Mouse (Mus musculus): ENCODE data around the gene Rassf3.

Rassf3 gene

DNA sequence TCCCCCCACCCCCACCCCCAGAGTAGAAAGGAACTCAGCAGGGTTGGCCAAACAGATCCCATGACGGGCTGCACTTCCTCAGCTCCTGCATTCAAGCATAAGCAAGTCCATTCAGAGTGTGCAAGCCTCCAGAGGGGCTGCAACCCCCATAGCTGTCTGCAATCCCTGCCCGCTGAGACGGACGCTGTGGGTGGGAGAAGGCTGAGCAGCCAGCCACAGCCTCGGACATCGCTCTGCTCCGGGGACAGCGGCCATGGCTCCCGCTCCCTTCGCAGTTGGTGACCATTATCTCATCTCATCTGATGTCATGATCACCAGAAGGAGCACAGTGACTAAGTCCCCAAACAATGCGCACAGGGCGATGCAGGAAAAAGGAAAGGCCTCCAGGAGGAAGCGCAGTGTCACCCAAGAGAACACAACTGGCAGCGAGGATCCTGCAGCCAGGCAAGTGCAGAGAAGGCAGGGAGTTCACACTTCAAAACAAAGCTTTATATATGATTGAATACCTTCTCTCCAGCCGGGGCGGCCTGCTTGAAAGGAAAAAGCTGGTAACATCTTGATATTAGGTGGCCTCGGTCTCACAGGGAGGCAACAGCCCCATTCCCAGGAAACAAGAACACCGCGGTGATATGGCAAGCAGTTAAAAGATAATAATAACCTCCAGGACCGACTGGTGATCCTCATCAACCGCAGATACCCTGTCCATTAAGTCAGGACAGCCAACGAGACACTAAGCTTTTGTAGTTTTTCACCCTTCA is 14.6 kb downstream of the Rassf3 start:
- no peak for DNase-seq (ENCODE audit: low spot score in 2 of 2)

DNA sequence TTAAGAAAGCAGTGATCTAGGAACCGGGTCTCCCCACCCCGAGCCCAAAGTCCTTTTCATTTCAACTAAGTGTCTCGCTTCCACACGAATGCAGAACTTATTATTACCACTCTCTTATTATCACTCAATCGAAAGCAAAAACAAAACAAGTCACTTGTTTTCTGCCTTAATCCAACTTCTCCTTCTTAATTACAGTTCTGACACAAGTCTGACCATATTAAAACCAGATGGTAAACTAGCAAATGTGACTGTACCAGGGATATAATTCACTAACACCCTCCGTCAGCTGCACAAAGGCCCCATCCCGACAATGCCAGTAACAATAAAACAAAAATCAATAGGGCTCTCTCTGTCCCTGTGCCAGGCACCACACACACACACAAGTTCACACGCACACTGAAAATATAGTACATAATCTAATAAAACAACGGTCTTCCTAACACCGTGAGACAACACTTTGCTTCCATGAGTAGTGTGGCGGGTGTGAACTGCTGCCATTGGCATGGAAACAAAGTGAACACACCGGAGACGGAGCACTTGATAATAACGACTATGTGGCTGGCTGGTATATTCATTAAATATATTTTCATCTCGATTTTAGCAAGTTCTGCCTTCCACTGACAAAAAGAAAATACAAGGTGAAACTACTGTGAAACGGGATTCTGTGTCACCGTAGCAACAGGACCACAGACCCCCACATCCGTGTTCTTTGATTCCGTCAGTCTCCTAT is 16.9 kb downstream of the Rassf3 start:
- no peak for DNase-seq (ENCODE audit: low spot score in 2 of 2)

DNA sequence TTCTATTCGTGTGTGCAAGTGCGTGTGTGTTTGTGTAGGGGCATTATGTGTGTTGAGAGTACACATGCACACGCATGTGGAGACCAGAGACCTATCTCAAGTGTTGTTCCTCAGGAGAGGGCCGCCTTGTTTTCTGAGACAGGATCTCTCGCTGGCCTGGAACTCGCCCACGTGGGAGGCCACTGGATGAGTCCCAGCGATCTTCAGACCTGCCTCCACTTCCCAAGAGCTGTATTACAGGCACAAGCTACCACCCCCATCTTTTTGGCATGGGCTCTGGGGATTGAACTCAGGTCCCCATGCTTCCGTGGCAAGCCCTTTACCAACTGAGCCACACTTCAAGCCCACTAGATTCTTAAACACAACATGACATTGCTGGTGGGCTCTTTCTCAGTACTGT is 17.7 kb downstream of the Rassf3 start:
- DNase-seq (ENCODE audit: low spot score in 2 of 2) = no peak

DNA sequence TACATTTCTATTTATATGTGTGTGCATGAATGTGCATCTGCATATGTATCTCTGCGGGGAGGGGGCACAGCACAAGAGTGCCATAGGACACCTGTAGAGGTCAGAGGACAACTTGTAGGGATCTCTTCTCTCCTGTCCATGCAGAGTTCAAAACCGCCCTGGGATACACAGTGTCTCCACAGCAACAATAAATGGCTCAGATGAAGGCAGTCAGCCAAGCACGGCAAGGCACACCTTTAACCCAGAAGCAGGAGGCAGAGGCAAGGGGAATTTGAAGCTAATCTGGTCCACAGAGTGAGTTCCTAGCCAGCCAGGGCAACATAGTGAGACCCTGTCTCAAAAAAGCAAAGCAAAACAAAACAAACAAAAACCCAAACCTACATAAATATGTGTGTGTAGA is 18.8 kb downstream of the Rassf3 start:
- DNase-seq (ENCODE audit: low spot score in 2 of 2) = no peak

DNA sequence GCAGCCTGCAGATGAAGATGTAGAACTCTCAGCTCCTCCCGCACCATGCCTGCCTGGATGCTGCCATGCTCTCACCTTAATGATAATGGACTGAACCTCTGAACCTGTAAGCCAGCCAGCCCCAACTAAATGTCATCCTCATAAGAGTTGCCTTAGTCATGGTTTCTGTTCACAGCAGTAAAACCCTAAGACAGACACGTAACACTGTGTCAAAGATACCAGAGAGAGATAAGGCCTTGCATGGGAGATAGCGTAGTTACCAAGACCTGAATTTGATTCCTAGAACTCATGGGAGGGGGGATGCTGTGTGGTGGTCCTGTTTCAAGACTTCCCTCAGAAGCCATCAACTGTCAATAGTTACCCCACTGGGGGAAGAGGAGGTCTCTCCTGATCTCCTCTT is 20.6 kb downstream of the Rassf3 start:
- DNase-seq (ENCODE audit: low spot score in 2 of 2) = no peak

DNA sequence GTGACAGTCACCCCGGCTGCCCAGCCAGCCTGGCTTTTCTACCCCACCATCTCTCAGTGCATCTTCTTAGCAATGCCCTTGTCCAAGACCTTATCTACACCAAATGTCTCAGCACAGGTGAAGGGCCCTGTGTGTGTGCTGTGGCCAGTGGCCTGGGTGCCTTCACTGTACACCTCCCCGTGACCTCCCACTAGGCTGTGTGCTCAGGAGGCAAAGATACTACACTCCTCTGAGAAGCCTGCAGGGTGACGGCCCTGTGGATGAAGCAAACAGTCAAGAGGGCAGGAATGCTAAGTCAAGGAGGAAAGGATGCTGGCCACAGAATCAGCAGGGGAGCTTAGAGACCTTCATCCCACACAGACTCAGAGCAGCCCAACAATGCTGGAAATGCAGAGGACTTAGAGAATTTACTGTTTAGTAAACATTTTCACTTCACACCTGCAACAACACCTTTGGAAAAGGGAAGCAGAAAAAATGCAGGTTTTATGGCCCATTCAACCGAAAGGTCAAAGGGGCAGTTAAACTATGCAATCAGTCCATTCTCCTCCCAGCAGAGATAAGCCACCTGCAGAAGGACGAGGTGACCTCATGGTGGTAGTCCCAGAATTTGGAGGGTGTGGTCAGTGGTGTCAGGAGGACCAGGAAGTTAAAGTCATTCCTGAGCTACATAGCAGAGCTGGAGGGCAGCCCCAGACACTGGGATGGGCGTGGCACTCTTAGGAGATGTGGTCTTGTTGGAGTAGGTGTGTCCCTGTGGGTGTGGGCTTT is 21.3 kb downstream of the Rassf3 start:
- DNase-seq (ENCODE audit: low spot score in 2 of 2) = no peak

DNA sequence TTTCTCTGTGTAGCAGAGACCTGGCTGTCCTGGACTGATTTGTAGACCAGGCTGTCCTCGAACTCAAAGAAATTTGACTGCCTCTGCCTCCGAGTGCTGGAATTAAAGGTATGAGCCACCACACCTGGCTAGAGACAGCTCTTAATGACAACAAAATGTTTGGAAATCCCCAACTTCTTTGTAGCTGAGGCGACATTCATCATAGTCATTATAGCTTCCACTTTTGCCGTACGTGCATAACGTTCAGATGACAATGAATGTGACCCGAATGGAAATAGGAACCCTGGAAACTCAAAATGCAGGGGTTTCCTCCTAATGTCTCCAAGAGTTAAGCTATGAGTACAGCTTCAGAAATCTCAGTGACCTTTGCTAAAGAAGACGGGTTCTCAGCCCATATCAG is 22.1 kb downstream of the Rassf3 start:
- DNase-seq (ENCODE audit: low spot score in 2 of 2) = no peak

DNA sequence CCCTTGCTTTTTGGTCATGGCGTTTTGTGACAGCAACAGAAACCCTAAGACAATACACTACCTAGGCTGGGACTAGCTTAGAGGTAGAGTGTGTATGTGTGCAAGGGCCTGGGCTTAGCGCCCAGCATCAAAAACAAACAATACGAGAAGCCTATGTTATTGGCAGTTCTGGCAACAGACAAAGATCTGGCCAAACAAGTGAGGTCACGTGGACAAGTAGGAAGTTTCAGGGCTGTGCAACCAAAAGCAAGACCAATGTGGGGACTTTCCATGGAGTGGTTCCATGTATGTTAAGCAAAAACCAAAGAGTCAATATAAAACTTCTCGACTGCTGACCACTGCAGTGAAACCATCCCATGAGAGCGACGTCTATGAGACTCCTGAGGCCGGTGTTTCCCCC is 30.3 kb downstream of the Rassf3 start:
- no peak for DNase-seq (ENCODE audit: low spot score in 2 of 2)

DNA sequence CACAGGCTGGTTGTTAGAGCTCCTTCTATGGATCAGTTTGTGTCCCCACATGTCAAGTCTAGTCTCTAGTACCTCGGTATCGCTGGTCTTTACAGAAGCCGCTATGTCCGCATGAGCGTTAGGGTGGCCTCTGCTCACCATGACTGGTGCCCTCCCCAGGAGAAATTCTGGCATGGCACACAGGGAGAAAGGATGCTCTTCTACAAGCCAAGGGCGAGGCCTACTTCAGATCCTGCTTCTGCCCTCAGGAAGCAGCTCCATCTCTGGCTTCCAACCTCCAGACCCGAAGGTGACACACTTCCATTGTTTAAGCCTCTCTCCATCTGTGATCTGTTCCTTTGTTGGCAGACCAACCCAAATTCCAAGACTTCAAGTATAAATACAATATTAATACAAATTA is 31.9 kb downstream of the Rassf3 start:
- no peak for DNase-seq (ENCODE audit: low spot score in 2 of 2)

DNA sequence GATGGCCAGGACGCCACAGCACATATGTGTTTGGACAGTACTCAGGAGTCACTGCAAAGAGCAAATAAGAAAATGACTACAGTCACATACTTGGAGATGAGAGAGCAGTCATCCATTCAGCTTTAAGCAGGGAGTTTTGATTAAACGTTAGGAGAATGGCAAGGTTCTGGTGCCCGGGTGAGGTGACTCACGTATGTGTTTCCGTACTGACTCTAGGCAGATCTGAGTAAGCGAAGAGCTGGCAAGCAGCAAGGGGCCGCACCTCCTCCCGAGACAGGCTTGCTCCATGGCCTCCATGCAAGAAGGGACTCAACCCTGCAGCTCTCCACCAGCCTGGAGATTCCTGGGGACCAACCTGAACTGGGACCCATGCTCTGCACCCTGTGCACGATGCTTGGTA is 32.4 kb downstream of the Rassf3 start:
- DNase-seq (ENCODE audit: low spot score in 2 of 2) = no peak

DNA sequence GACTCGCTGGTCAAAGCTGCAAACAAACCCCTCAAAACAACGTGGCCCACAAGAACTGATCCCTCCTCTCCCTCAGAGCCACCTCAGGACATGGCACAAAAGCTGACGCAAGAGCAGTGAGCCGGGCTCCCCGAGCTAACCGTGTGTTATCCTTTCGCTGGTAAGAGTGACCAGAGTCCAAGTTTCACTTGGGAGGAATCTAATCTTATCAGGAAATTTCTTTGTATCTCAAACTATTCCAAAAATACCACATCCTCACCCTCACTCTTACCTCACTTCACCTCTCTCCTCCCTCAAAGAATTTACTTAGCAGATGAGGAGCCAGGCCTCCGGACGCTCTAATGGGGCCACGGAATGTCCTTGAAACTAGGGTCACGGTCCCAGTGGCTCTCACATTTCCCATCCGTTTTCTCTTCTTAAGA is 36.8 kb downstream of the Rassf3 start:
- no peak for DNase-seq (ENCODE audit: low spot score in 2 of 2)

DNA sequence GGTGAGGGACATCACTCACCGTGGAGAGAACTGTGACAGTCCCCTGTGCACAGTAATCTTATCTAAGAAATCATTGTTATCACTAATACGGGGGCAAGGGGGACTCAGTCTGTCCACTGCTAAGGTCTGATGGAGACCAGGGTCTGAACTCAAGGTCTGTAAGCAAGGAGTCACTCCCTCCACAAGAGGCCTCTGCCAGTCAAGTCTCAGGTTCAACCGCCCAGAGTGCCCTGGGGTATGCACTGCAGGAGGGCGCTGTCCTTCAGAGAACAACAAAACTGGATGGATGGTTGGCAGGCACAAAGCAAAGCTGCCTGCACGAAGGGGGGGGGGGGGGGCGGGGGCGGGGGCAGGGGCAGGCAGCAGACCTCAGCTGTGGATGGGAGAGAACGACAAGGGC is 38.0 kb downstream of the Rassf3 start:
- no peak for DNase-seq (ENCODE audit: low spot score in 2 of 2)

DNA sequence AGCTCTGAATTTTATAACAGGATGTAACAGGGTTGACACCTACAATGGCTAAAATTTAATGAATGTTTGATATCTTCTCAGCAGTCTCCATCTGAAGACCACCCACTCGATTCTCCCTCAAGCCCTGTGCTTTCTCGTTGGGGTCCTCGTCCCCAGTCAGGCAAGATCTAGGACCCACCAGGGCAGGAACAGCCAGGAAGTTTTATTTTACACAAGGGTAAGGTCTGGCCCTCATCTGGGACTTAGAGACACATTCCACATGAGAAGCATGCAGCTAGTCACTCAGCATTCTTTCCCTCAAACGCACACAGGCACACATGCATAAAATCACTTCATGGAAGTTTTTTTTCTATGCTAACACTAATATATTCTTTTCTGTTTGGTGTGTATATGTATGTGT is 39.5 kb downstream of the Rassf3 start:
- no peak for DNase-seq (ENCODE audit: low spot score in 2 of 2)

DNA sequence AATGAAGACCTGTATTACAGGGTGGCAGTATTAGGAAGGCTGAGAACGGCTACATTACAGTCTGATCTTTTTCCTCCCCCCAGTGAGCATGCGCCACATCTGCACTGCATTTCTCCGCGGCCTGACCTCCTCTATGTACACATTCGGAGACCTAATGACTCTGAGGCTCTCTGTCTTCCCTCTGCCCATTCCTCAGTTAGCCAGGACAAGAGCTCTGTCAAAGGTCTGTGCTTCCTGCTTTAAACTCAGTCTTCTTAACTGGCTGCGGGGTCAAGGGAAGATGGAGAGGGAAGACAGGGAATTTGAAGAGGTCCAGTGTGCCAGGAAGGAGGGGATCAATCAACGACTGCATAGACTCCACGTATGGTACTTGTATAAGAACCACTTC is 39.9 kb downstream of the Rassf3 start:
- no peak for DNase-seq (ENCODE audit: low spot score in 2 of 2)

DNA sequence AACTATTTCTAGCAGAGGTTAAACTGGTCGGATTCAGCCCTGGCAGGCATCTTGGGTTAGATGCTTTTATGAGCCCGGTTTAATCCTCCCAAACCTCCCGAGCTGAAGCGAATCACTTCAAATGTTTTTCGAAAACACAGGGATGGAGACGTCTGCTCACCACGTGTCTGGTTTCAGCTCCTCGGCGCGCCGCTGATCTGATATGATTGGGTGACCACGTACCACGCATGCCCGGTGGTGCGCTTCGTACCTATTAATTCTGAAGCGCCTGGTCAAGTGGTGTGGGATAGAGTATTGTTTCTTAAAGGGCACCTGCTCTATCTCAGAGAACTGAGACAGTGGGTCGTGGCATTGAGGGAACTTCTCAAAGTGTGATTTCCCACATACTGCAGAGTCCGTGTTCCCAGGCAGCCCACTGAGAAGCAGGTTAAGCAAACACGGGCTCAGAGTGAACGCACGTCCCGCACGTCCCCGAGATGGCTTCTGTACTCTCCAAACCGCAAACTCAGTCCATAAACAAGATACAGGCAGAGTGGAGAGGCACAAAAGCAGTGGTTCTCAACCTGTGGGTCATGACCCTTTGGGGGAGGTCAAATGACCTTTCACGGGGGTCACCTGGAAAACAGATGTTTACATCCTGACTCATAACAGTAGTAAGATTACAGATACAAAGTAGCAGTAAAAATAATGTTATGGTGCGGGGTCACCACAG is 40.4 kb downstream of the Rassf3 start:
- no peak for DNase-seq (ENCODE audit: low spot score in 2 of 2)

DNA sequence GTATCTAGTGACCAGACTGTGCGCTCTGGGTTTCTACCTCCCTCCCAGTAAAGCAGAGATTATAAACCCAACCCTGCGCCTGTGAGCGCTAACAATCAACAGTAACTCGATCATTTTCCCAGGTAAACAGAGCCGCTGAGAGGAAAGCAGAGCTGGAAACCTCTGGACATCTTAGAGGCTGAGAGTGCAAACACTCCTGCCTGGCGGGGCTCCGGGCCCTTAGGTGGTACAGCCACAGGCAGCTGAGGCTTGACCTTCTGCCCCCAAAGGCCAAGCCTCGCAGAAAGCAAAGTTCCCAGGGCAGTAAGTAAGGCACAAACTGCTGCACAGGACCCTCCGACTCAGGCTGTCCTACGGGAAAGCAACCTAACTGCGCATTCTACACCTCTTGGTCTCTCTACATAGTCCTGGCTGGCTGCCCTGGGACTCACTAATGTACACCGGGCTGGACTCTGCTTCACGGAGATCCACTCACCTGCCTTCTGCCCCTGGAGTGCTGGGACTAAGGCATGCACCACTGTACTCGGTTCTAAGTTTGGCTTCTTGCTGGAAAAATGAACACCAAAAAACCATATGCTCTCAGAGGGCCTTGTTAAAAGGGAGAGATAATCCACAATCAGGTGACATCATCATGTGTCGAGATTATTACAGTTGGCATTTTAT is 41.6 kb downstream of the Rassf3 start:
- no peak for DNase-seq (ENCODE audit: low spot score in 2 of 2)

DNA sequence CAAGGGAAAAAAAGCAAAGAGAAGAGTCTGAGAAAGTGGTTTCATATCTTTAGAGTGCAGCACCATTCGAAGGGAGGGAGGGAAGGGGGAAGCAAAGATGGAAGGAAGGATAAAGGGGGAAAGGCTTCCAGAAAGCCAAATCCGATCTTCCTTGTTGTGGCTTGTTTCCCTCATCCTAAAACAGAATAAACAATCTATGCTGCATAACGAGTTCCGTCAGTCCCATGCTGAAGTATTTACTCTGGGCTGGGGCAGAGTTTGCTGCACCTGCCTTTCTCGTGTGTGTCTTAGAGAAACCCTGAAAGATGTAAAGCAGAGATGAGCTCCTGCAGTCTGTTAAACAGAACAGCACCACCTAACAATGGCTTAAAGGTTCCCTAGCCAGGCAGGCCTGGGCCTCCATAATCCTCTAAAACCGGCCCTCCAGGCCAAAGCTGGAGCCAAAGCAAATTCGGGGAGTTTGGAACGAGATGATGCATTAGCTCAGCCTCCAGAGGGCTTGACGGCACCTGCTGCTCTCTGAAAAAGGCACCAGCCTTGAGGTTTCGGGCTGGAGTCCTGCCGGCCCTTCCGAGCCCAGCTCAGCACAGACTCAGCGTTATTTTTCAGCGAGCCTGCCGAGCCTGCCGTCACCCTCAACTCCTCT is 43.4 kb downstream of the Rassf3 start:
- no peak for DNase-seq (ENCODE audit: low spot score in 2 of 2)

DNA sequence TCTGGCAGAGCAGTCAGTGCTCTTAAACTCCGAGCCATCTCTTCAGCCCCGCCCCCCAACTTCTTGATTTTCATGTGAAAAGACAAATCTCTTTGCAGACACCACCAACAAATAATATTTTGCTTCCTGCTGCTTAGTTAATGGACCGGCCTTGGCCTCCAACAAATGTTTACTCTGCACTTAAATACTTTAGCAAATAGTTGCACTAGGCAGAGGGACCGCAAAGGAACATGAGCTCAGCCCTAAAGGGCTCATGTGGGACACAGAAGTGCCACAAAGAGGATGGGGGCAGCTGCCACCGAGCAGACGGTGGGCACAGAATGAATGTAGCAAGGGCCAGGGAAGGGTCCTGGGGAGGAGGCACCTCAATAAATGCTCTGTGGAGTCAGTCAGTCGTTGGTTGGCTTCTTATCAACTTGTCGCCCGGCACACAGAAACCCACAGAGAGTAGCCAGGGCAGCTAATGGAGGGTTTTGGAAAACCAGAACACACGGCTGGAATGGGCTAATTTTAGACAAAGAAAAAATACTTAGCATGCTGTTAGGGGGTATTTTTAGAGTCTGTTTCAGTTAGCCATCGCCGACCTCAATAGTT is 44.0 kb downstream of the Rassf3 start:
- DNase-seq (ENCODE audit: low spot score in 2 of 2) = no peak

DNA sequence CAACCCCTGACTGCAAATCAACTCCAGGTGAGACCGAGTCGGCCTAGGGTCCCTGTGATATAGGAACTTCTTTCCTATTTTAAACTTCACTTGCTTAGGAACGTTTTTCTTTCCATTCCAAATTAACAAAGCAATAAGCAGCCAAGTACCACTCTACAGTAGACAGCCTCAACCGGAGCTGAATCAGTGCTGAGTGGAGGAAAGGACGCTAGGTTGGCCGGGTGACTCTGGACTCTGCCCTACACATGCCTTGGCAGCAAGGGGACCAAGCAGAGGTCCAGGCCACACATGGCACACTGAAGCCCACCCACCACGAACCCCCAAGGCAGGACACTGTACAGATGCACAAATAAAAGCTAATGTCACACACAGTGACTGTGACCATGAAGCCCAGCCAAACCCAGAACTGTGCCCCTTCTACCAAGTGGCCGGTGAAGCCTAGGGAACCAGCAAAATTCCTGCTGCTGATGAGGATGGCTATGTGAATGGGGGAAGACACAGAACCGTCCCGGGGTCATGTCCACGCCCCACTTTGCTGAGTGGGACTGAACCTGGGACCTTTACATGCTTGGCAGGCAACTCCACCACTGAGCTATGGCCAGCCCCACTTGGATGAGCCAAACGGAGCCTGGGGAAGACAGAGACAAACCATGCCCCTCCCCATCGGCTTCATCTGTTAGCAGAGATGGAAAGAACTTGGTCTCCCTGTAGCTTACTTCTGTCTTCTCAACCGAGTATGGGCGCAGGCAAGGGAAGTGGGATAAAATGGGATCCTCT is 45.2 kb downstream of the Rassf3 start:
- no peak for DNase-seq (ENCODE audit: low spot score in 2 of 2)

Data from frontal cortex, postnatal 14 days (tissue).